8 mouse cellular contexts compared by ENCODE assay signal in the genomic region with DNA sequence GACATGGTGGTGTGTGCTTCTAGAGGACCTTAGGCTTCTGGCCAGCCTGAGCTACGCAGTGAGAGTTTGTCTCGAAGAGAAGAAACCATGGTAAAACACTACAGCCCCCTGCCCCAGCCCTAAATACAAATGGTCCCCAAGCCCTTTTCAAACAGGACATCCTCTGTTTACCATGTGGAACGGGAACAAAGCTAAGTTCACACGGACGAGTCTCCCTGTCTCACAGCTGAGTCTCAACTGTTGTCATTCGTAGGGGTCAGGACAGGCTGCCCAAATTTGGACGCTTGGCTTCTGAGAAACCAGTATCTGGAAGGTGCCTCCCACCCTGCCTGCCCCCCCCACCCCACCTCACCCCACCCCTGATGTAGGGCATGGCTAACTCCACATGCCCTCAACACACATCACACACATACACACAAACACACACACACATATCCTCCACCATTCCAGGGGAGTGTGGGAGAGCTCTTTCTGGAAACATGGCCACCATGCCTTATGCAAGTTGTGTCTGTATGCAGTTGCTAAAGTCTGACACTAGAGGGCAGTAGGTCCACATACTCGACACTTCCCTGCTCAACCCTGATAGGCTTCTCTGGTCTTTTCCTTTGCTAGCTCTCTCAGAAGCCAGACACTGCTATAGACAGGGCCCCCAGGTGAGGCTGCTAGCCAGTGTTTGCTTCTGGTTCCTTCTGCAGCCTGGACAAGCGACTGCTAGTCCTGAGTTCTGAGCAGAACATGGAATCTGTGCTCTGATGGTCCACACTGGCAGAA. TPM values are rescaled to one million over a fixed set of nuclear protein-coding genes. Genes with fewer than 3 reads are reported as not detected.
DNase-seq lines count a peak whose midpoint lies in the region; ATAC-seq and TF ChIP-seq lines count a peak whose summit lies in the region.
"Not testable (repeated sequence)": the region's sequence is repeated elsewhere in the genome, so short reads cannot be mapped to it uniquely, and the experiment has no call there.

No protein-coding gene starts in this region.

- ATAC-seq in G1E (ENCODE audit: extremely low read depth, insufficient number of reproducible peaks, low FRiP score, poor library complexity, severe bottlenecking), result peak; percentile 51
- peak; percentile 90 for ATAC-seq in forebrain, embryonic 14.5 days
- peak; percentile 67; the same call in 1 of the 2 replicates for ATAC-seq in limb, embryonic 12.5 days (ENCODE audit: insufficient number of reproducible peaks, insufficient read depth, low FRiP score, low TSS enrichment, low read depth)
- ATAC-seq in midbrain, embryonic 15.5 days (replicated peaks), result peak; percentile 91

- not testable (repeated sequence) for H3K4me1 ChIP-seq in G1E (ENCODE audit: insufficient read depth, low read depth, low read length); forebrain, embryonic 14.5 days (ENCODE audit: control insufficient read depth, insufficient read depth, low read length); limb, embryonic 12.5 days (replicated peaks); midbrain, embryonic 15.5 days

- not testable (repeated sequence) for H3K27me3 ChIP-seq in G1E (ENCODE audit: insufficient read depth, low read length); forebrain, embryonic 14.5 days (replicated peaks; ENCODE audit: control insufficient read depth, insufficient read depth, low read length); limb, embryonic 12.5 days; midbrain, embryonic 15.5 days (replicated peaks)

- not testable (repeated sequence) for H3K4me2 ChIP-seq in forebrain, embryonic 14.5 days (ENCODE audit: low read length); limb, embryonic 12.5 days; midbrain, embryonic 15.5 days

- not testable (repeated sequence) for TF ChIP-seq CTCF in G1E (IDR thresholded peaks at IDR 0.05; ENCODE audit: low read depth, low read length)

- not testable (repeated sequence) for DNase-seq in G1E (ENCODE audit: low spot score)
- peak; percentile 36 to 40 for DNase-seq in cerebellum, adult 18-20 months
- peak; percentile 61 for DNase-seq in forebrain, embryonic 14.5 days (ENCODE audit: low spot score)
- DNase-seq in heart, postnatal 36 days, result peak; percentile 23 to 42
- peak; percentile 47 for DNase-seq in kidney, postnatal 10 days
- peak; percentile 5 for DNase-seq in spleen, adult 12 weeks (ENCODE audit: low spot score)

- H3K36me3 ChIP-seq in G1E (replicated peaks); forebrain, embryonic 14.5 days (ENCODE audit: control insufficient read depth, insufficient read depth, low read length); limb, embryonic 12.5 days; midbrain, embryonic 15.5 days (replicated peaks): not testable (repeated sequence)

- not testable (repeated sequence) for H3K9me3 ChIP-seq in G1E (replicated peaks); forebrain, embryonic 14.5 days (replicated peaks; ENCODE audit: control insufficient read depth, low read length)
- peaks cover 39% of the 10 kb centered on the region for H3K9me3 ChIP-seq in limb, embryonic 12.5 days
- H3K9me3 ChIP-seq in midbrain, embryonic 15.5 days, result peaks cover 21% of the 10 kb centered on the region; the same call in 1 of the 2 replicates

- not testable (repeated sequence) for H3K9ac ChIP-seq in forebrain, embryonic 14.5 days (ENCODE audit: low read length); limb, embryonic 12.5 days (replicated peaks); midbrain, embryonic 15.5 days

- H3K4me3 ChIP-seq in G1E (ENCODE audit: low read depth, low read length); forebrain, embryonic 14.5 days (ENCODE audit: low read depth, low read length); limb, embryonic 12.5 days (replicated peaks); midbrain, embryonic 15.5 days: not testable (repeated sequence)

- intact Hi-C loops in heart, postnatal 36 days (cut with DNase I), result not testable (repeated sequence)

- 69% methylated on average over 9 of the region's 9 CpGs for WGBS in forebrain, embryonic 14.5 days
- 62% methylated on average over 9 of the region's 9 CpGs for WGBS in limb, embryonic 12.5 days
- WGBS in midbrain, embryonic 15.5 days, result 66% methylated on average over 9 of the region's 9 CpGs

- H3K27ac ChIP-seq in forebrain, embryonic 14.5 days (ENCODE audit: low read depth, low read length); limb, embryonic 12.5 days; midbrain, embryonic 15.5 days: not testable (repeated sequence)

RNA-seq across cellular contexts. Expression of gene Tcp10c, which starts 17.2 kb away (rescaled TPM):
- total RNA-seq in G1E (2014; fragmentation: Nextera tagmentation) (not detected in 2 replicates), G1E (2017) (not detected in 2 replicates)
- polyA plus RNA-seq in G1E (2012), result not detected in 2 replicates
- not detected in 2 replicates for polyA plus RNA-seq in forebrain, embryonic 14.5 days (2014; fragmentation: Nextera tagmentation; extraction: Ambion mirVana)
- total RNA-seq in heart, postnatal 36 days (2021), result not detected
- polyA plus RNA-seq in limb, embryonic 12.5 days (2016; fragmentation: Nextera tagmentation; extraction: Ambion mirVana), result not detected in 2 replicates
- not detected in 2 replicates for polyA plus RNA-seq in midbrain, embryonic 15.5 days (2015; fragmentation: Nextera tagmentation; extraction: Ambion mirVana)
